Mouse (Mus musculus): ENCODE measurements around the gene Olfr228.
"Not testable (repeated sequence)": the region's sequence is repeated elsewhere in the genome, so short reads cannot be mapped to it uniquely, and the experiment has no call there.

Gene Olfr228

DNA sequence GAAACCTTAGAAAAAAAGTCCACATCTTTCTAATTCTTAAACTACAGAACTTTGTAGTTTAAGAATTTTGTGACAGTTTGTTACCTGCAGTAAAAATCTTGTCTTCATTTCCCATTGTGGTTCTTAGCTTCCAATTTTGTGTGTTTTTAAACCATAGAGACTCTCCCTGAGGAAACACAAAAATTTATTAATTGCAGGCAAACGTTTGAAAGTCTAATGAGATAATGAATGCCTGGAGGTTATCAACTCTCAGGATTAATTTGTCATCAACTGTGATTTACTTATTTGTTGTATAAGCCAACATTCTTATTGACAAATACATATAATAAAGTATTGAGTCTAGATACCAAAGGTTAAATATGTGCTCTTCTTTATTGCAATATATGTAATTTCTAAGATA lies at the start of gene Olfr228:
Olfr228 (minus strand) TSS at position 101 of the 400 bp plus-strand sequence.
- no peak for DNase-seq

DNA sequence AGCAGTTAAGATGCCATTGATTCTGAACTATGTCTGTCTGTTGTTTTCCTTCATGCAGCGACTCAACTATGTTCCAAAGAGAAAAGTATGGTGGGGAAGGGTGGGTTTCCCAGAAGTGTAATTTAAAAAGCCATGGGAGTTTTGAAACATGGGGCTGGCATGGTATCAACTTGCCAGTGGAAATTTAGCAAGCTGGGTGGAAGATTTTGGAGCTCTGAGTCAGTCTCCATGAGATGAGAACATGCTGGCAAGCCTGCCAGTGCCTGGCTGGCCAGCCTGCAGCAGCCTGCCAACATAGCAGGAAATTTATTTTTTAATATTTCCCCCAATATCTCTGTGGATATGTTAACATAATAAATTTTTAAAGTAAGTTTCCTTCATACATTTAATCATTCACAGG lies 43.8 kb upstream of the Olfr228 start:
- no peak for DNase-seq

DNA sequence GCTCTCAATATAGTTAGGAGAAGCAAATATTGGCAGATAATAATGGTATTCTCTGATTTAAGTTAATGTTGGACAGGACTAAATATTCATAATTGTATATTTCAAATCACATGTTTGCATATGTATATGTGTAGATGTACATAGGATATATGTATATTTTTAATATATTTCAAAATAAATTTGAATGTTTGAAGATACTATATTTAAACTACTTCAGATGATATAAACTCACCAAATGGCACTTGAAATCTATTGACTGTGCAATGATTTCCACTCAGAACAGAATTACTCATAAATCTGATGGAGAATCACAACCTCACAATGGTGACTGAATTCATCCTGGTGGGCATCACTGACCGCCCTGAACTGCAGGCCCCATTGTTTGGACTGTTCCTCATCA lies 21.0 kb upstream of the Olfr228 start, which contains the start of gene Olfr1076:
Olfr1076 (plus strand) TSS at position 301 of the 400 bp plus-strand sequence.
- DNase-seq = no peak

DNA sequence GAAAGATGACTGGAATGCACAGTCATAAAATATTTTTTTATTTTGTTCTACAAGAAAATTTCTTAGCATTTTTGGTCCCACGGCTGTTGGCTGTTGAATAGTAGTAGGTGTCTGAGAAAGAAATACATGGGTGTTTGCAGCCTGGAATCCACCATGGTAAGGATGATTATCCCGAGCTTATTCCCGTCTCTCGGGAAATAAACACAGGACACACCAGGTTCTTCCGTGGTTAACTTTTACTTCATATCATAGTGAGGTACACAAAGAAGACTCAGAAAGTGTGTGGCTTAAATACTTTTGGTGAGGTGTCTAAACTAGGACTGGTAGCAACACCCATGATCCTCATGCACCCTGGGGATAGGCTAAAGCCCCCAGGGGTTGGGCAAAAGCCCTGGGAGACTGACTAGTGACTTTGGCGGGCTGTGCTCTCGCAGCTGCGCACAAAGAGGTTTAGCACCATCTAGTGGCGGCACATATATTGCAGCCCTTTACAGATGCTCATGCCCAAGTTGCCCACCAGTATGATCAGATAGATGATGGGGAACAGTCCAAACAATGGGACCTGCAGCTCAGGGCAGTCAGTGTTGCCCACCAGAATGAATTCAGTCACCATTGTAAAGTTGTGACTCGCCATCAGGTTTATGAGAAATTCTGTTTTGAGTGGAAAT lies 22.6 kb downstream of the Olfr228 start:
- peak; percentile 21 to 39 for DNase-seq

- DNase-seq = no peak
Measured at GRCm38 (mm10) chr2:86460434-86460833, 26.8 kb downstream of the Olfr228 start.

DNA sequence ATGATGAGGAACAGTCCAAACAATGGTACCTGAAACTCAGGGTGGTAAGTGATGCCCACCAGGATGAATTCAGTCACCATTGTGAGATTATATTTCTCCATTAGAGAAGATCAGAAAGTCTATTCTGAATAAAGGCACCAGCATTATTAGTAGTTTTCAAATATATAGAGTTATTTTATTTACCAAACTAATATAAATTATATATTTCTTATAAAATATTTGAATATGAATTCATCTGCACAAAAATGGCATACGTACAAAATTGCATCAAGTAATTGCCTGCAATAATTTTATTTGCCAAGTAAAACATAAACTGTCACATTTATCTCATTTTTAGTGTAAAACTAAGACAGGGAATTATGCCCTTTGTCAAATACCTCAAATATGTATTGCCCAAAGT lies 31.0 kb downstream of the Olfr228 start, which contains the start of gene Olfr1066:
Olfr1066 (minus strand) TSS at position 101 of the 400 bp plus-strand sequence.
- DNase-seq = no peak

- not testable (repeated sequence) for DNase-seq
Measured at GRCm38 (mm10) chr2:86450491-86450890, 36.7 kb downstream of the Olfr228 start, which contains the start of gene Olfr1065. Gene Olfr1065, minus strand, starts transcription at chr2:86450591.

GRCm38 (mm10) chr2:86442101-86442500 lies 45.1 kb downstream of the Olfr228 start:
- DNase-seq = not testable (repeated sequence)
